ENCODE assay signal across 20 mouse cellular contexts in the genomic region with DNA sequence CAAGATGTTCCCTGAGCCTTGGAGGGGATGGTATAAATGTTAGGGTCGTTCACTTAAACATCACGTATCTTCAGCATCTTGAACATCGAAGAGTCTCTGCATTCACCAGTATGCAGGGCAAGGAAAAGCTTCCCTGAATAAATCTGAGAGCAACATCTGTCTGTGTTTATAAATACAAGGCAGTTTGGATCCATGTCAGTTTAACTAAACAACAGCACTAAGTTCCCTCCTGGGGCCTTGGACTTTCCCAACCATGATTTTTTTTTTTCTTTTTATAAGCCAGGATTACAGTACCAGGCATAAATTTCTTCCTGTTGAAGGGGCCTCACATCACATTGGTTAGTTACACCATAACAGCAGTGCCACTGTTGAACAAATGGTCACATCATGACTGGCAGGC.
"Had no signal": no experiment of that assay in that cellular context is flagged by ENCODE, and none has a peak within 500 bp of the region (broad histone marks: within the 10 kb centered on the region; RNA-seq: fewer than 3 reads in every experiment).

No protein-coding gene starts in this region.

- H3K4me1 ChIP-seq: limb, embryonic 12.5 days; limb, embryonic 15.5 days; lung, embryonic 15.5 days; stomach, embryonic 15.5 days had no signal

- H3K27ac ChIP-seq: layer of hippocampus, adult 2 months; left cerebral cortex, adult 2 months; limb, embryonic 12.5 days; limb, embryonic 15.5 days; liver, embryonic 14.5 days; lung, embryonic 15.5 days; stomach, embryonic 15.5 days had no signal

- H3K9me3 ChIP-seq: limb, embryonic 12.5 days; limb, embryonic 15.5 days; lung, embryonic 15.5 days; stomach, embryonic 15.5 days had no signal

- H3K27me3 ChIP-seq: limb, embryonic 12.5 days; limb, embryonic 15.5 days; lung, embryonic 15.5 days; stomach, embryonic 15.5 days had no signal

- H3K4me3 ChIP-seq: layer of hippocampus, adult 2 months; left cerebral cortex, adult 2 months; limb, embryonic 12.5 days; limb, embryonic 15.5 days; lung, embryonic 15.5 days; stomach, embryonic 15.5 days had no signal

- H3K9ac ChIP-seq: limb, embryonic 12.5 days; limb, embryonic 15.5 days; liver, embryonic 14.5 days; liver, postnatal 0 days; lung, embryonic 15.5 days; stomach, embryonic 15.5 days had no signal

- ATAC-seq: liver, postnatal 0 days had no signal

- H3K4me2 ChIP-seq: limb, embryonic 12.5 days; limb, embryonic 15.5 days; liver, embryonic 11.5 days; lung, embryonic 15.5 days; midbrain, embryonic 11.5 days; stomach, embryonic 15.5 days had no signal

- DNase-seq: kidney, adult 18-20 months; kidney, adult 9 months; kidney, postnatal 14 days; layer of hippocampus, adult 9-11 months; layer of hippocampus, postnatal 36 days; liver, postnatal 0 days; lung, postnatal 10 days; lung, postnatal 4 days; midbrain, embryonic 14.5 days; thymus, adult 18-20 months; thymus, postnatal 36 days had no signal

- H3K36me3 ChIP-seq: limb, embryonic 12.5 days; limb, embryonic 15.5 days; lung, embryonic 15.5 days; stomach, embryonic 15.5 days had no signal
